Mouse (Mus musculus) erythroblast, embryonic 14.5 days (primary cell): ENCODE data around the gene Nipal4.

Source experiments
- GATA1 ChIP-seq: IDR thresholded peaks from 2 replicates; pipeline ENCODE4 v1.6.1; 2012; ENCODE audit warnings: low read length, inconsistent platforms, mixed read lengths
- TAL1 ChIP-seq: IDR thresholded peaks from 3 replicates; pipeline ENCODE4 v1.6.1; 2012; ENCODE audit warnings: low read length, inconsistent platforms, mixed read lengths

DNA sequence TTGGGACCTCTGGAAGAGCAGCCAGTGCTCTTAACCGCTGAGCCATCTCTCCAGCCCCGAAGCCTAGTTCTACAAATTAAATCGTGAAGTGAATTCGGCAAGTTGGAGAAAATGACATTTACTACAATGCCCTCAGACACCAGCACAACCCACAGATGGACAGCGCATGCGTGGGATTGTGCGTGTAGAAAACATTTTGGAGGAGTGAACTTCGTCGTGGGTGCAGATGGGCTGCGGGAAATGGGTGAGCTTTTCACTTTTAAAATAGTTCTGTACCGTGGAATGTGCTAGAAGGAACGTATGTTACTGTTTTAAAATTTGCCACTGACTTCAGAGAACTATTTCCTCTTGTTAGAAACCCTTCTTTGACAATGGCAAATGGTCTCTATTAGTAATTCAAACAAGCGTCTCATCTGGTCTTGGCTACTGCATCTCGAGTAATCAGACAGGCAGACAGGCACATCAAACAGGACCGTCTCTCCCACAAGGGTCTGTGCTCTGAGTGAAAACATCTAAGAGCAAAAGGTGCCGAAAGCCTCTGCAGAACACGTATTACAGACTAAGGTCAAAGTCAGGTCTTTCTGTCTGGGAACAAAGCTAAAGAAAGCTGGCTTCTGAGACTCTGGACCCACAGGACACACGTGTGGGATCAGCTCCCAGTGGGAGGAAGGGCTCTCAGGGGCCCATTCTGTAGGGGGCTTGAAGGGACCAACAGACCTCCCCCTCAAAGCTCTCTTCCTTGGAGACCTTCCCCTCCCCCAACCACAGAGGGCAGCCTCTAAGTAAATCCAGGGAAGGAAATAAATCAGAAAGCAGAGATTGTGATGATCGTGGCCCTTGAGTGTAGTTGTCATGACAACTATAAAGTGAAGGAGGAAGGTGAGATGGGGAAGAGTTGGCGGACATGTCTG is 35.6 kb upstream of the Nipal4 start:
- no peak for TF ChIP-seq TAL1
- no peak for TF ChIP-seq GATA1
